In the genomic region with DNA sequence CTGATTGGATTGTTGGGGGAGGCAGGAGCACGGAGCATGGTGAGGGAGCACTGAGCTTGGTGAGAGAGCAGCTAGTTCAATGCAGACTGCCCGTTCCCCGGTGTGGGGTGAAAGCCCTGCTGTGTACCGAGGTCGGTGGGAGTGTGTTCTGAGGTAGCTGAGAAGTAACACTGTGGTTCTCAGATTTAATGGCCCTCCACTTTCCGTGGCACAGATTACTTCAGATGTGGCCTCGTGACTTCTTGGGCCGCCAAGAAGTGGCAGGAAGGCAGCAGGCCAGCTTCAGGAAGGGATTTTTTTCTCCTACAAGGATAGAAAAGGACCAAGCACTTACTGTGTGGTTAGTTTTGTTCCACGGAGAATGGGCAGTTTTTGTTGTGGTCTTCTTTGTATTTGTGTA, we compare ENCODE assay signal across 22 mouse cellular contexts. TPM values are rescaled to one million over a fixed set of nuclear protein-coding genes. Genes with fewer than 3 reads are reported as not detected.
DNase-seq lines count a peak whose midpoint lies in the region; ATAC-seq lines count a peak whose summit lies in the region.
"Had no signal": no experiment of that assay in that cellular context is flagged by ENCODE, and none has a peak within 500 bp of the region (broad histone marks: within the 10 kb centered on the region; RNA-seq: fewer than 3 reads in every experiment).

No protein-coding gene starts in this region.

- DNase-seq in gastrocnemius, adult 8-10 months (ENCODE audit: low spot score in 2 of 2), result peak; percentile 23 to 38
- DNase-seq in gastrocnemius, postnatal 36 days, result no peak
- peak; percentile 24 for DNase-seq in brain, adult 2 months (ENCODE audit: low read depth, low spot score)
- DNase-seq in lung, adult 18-20 months, result peak; percentile 55 to 66
- DNase-seq in lung, postnatal 36 days, result peak; percentile 69
- DNase-seq in spleen, adult 18-20 months, result no peak
- DNase-seq: adrenal gland, postnatal 25 days; cerebellum, adult 11-12 months; cerebellum, postnatal 36 days; heart, adult 11 months; heart, postnatal 10 days; kidney, postnatal 4 days; layer of hippocampus, adult 9-11 months; liver, embryonic 13.5 days; right cerebral cortex, postnatal 25 days; thymus, postnatal 25 days had no signal

- intact Hi-C loops in gastrocnemius, postnatal 36 days (cut with DNase I), result no loop called here

- ATAC-seq in inflammation-experienced regulatory T-cells, adult 6 months, result no peak
- ATAC-seq: activated CD4-positive, CD25-positive, alpha-beta regulatory T cell, adult 4 months; forebrain, embryonic 15.5 days; intestine, postnatal 0 days; midbrain, embryonic 15.5 days had no signal

RNA-seq across cellular contexts. Expression of a gene that starts 17.0 kb away (rescaled TPM):
- 10 to 100 TPM; 39.7 to 52.0 (median 48.4) TPM for total RNA-seq in gastrocnemius, adult 8-10 months (2022)
- total RNA-seq in gastrocnemius, postnatal 36 days (2021), result 10 to 100 TPM; 36.7 to 38.3 TPM
- polyA plus RNA-seq in inflammation-experienced regulatory T-cells, adult 6 months (2017; shearing (Covaris generic)), result 10 to 100 TPM; 26.9 to 28.1 (median 28.0) TPM

RNA-seq across cellular contexts. Expression of a gene that starts 45.7 kb away (rescaled TPM):
- 1 to 10 TPM in 3 of 4 experiments, under 1 TPM in 1; 0.89 to 1.6 (median 1.4) TPM for total RNA-seq in gastrocnemius, adult 8-10 months (2022)
- 1 to 10 TPM; 1.3 to 1.8 TPM for total RNA-seq in gastrocnemius, postnatal 36 days (2021)
- polyA plus RNA-seq in inflammation-experienced regulatory T-cells, adult 6 months (2017; shearing (Covaris generic)), result not detected
- polyA plus RNA-seq: activated CD4-positive, CD25-positive, alpha-beta regulatory T cell, adult 4 months; heart, embryonic 12.5 days had no signal

Comparison
In these comparisons a context has a peak if more than half of its experiments do, and no peak if none do; other contexts are left out.
1. DNase-seq: peak in gastrocnemius, adult 8-10 months (2 of 2), brain, adult 2 months (single experiment), lung, adult 18-20 months (2 of 2) and lung, postnatal 36 days (single experiment); none in gastrocnemius, postnatal 36 days (0 of 2) and spleen, adult 18-20 months (0 of 2).